Mouse (Mus musculus): ENCODE measurements around the gene Ramac.

DNA sequence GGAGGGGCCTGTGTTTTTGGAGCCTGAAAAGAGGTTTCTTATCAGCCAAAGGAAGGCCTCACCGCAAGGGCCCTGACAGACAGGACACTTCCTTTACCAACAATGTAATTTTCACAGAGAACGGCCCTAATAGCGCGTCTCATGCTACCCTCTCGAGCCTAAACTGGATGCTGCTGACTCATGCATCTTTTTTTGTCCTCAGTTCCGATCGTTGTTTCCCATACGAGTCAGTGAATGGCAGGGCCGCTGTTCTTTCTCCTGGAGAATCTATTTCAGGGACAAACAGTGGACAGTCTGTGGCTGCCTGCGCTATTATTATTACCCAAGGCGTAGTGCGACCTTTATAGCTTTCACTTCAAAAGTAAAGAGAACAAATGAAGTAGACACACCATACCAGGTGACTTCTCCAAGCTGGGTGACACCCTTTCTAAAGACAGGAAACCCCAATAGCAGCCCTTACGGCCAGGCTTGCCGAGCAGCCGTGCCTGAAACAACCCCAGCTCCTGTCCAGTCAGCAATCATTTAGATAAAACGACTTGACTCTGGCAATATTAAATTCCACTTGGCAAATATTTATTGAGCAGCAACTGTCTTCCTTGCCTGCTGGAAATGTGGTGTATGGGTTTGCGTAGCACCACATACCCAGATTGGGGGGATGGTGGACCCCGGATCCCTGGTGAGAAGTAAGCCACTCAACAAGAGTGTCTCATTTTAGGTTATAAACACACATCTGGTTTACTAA, 36.6 kb upstream of the Ramac start:
- TF ChIP-seq CTCF (IDR thresholded peaks at IDR 0.05; ENCODE audit: control insufficient read depth, insufficient read depth, insufficient replicate concordance, low read depth, low read length) (no peak), POLR2A (IDR thresholded peaks at IDR 0.05; ENCODE audit: control insufficient read depth, low read depth, low read length) (no peak)

Data from testis, adult 2 months (tissue).